Mouse (Mus musculus) small intestine, adult 2 months (tissue): ENCODE results near the gene Mrpl38.

Experiments
- CTCF ChIP-seq: fragments of 200-500 bp; IDR thresholded peaks from 2 replicates; pipeline ENCODE4 v1.5.1; 2012; ENCODE audit warnings: low read depth, mild to moderate bottlenecking, control low read depth, inconsistent platforms, low read length, moderate library complexity, mixed read lengths; ENCODE audit not compliant: insufficient replicate concordance, insufficient read length; ENCODE audit errors: extremely low read depth
- POLR2A ChIP-seq: fragments of 200-500 bp; IDR thresholded peaks from 2 replicates; pipeline ENCODE4 v1.6.1; 2012; ENCODE audit warnings: low read depth, mild to moderate bottlenecking, control low read depth, inconsistent platforms, low read length, moderate library complexity

GRCm38 (mm10) chr11:116091591-116091990, 47.1 kb downstream of the Mrpl38 start:
- TF ChIP-seq CTCF (no peak), POLR2A (no peak)
